Mouse (Mus musculus) embryonic facial prominence, embryonic 13.5 days (tissue): ENCODE results near the gene Ppdpf. TPM values are rescaled to one million over a fixed set of nuclear protein-coding genes. Genes with fewer than 3 reads are reported as not detected.

ENCODE experiments used
- ATAC-seq: fragments of 200-750 bp; cut with Nextera tagmentation; 2 replicates; pipeline ENCODE4 v1.8.0; 2017; ENCODE audit warnings: low read depth; ENCODE audit not compliant: insufficient number of reproducible peaks, insufficient read depth, low FRiP score, low TSS enrichment
- H3K27ac ChIP-seq: fragments of 300-500 bp; sonication (generic); 2 replicates; pipeline ENCODE4 v1.5.1; 2015; ENCODE audit warnings: moderate library complexity, mild to moderate bottlenecking, inconsistent platforms
- H3K27me3 ChIP-seq: fragments of 300-500 bp; sonication (generic); 2 replicates; pipeline ENCODE4 v1.6.1; 2015; ENCODE audit warnings: mild to moderate bottlenecking, inconsistent platforms
- H3K36me3 ChIP-seq: fragments of 300-500 bp; sonication (generic); 2 replicates; pipeline ENCODE4 v1.6.1; 2015; ENCODE audit warnings: mild to moderate bottlenecking, inconsistent platforms
- H3K4me1 ChIP-seq: fragments of 300-500 bp; sonication (generic); 2 replicates; pipeline ENCODE4 v1.6.1; 2015; ENCODE audit warnings: inconsistent platforms
- H3K4me2 ChIP-seq: fragments of 300-500 bp; sonication (generic); 2 replicates; pipeline ENCODE4 v1.6.1; 2015; ENCODE audit warnings: moderate library complexity, mild to moderate bottlenecking, inconsistent platforms
- H3K4me3 ChIP-seq: fragments of 300-500 bp; sonication (generic); 2 replicates; pipeline ENCODE4 v1.5.1; 2015; ENCODE audit warnings: mild to moderate bottlenecking, inconsistent platforms
- H3K9ac ChIP-seq: fragments of 300-500 bp; sonication (generic); 2 replicates; pipeline ENCODE4 v1.6.1; 2015; ENCODE audit warnings: mild to moderate bottlenecking, inconsistent platforms
- H3K9me3 ChIP-seq: fragments of 300-500 bp; sonication (generic); 2 replicates; pipeline ENCODE4 v1.6.1; 2016; ENCODE audit warnings: inconsistent platforms
- WGBS: fragments of 180-500 bp; shearing (Covaris S2); methylation state at CpG from one replicate; pipeline ENCODE4 v1.1.7; 2015; ENCODE audit warnings: mixed read lengths; 5-methylcytosine and 5-hydroxymethylcytosine counted together
- polyA plus RNA-seq: library from polyadenylated mRNA; unstranded; fragments of >200 nt; fragmentation: Nextera tagmentation; extraction: Ambion mirVana; gene quantifications from 2 replicates; pipeline ENCODE4 v1.2.1, GENCODE M21; 2015

The Ppdpf gene
- polyA plus RNA-seq, 1 experiment from 2014 or later, result 423 TPM

- Histone ChIP-seq H3K9ac (no peak overlapping the region), H3K4me3 (no peak overlapping the region), H3K4me1 (no peaks in the 10 kb centered on the region), H3K27ac (no peak overlapping the region), H3K4me2 (no peak overlapping the region), H3K27me3 (no peaks in the 10 kb centered on the region), H3K9me3 (no peaks in the 10 kb centered on the region), H3K36me3 (no peaks in the 10 kb centered on the region)
- WGBS, result 86% methylated on average over 4 of the region's 4 CpGs
- ATAC-seq, result no peak
Measured at GRCm38 (mm10) chr2:181196628-181197300, 9.7 kb downstream of the Ppdpf start.

- WGBS, result 71% methylated on average over 3 of the region's 3 CpGs
- H3K4me1 ChIP-seq, result no peaks in the 10 kb centered on the region
- H3K4me3 ChIP-seq, result no peak overlapping the region
- H3K36me3 ChIP-seq, result no peaks in the 10 kb centered on the region
- H3K27me3 ChIP-seq, result no peaks in the 10 kb centered on the region
- no peak overlapping the region for H3K27ac ChIP-seq
- H3K9me3 ChIP-seq, result no peaks in the 10 kb centered on the region
- no peak overlapping the region for H3K4me2 ChIP-seq
- ATAC-seq, result no peak
- H3K9ac ChIP-seq, result no peak overlapping the region
Measured at GRCm38 (mm10) chr2:181201606-181202005, 14.6 kb downstream of the Ppdpf start.

- no peaks in the 10 kb centered on the region for H3K4me1 ChIP-seq
- no peak within 1 kb of the TSS for H3K4me2 ChIP-seq
- ATAC-seq, result no peak
- H3K9ac ChIP-seq, result no peak within 1 kb of the TSS
- no peak within 1 kb of the TSS for H3K27ac ChIP-seq
- H3K4me3 ChIP-seq, result no peak within 1 kb of the TSS
- no peaks in the 10 kb centered on the region for H3K9me3 ChIP-seq
- 87% methylated on average over 3 of the region's 3 CpGs for WGBS
- no peaks in the 10 kb centered on the region for H3K36me3 ChIP-seq
- no peaks in the 10 kb centered on the region for H3K27me3 ChIP-seq
Measured at GRCm38 (mm10) chr2:181202422-181202821, 15.4 kb downstream of the Ppdpf start, which contains the start of gene Ptk6. Gene Ptk6 (minus strand): TSS chr2:181202789.

- H3K27ac ChIP-seq, result no peak overlapping the region
- no peak for ATAC-seq
- H3K36me3 ChIP-seq, result no peaks in the 10 kb centered on the region
- no peaks in the 10 kb centered on the region for H3K27me3 ChIP-seq
- H3K9ac ChIP-seq, result no peak overlapping the region
- WGBS, result 77% methylated on average over 6 of the region's 6 CpGs
- H3K9me3 ChIP-seq, result no peaks in the 10 kb centered on the region
- H3K4me2 ChIP-seq, result no peak overlapping the region
- no peaks in the 10 kb centered on the region for H3K4me1 ChIP-seq
- H3K4me3 ChIP-seq, result no peak overlapping the region
Measured at GRCm38 (mm10) chr2:181202886-181203285, 15.8 kb downstream of the Ppdpf start.

GRCm38 (mm10) chr2:181205678-181206077 lies 18.6 kb downstream of the Ppdpf start:
- Histone ChIP-seq H3K27me3 (0 out of 2 replicates have a peak, but pooled peaks cover 5% of the 10 kb centered on the region), H3K36me3 (no peaks in the 10 kb centered on the region), H3K27ac (no peak overlapping the region), H3K4me3 (no peak overlapping the region), H3K9me3 (no peaks in the 10 kb centered on the region), H3K4me2 (no peak overlapping the region), H3K9ac (no peak overlapping the region), H3K4me1 (no peaks in the 10 kb centered on the region)
- 87% methylated on average over 5 of the region's 5 CpGs for WGBS
- no peak for ATAC-seq

- Histone ChIP-seq H3K4me3 (no peak overlapping the region), H3K36me3 (no peaks in the 10 kb centered on the region), H3K4me2 (no peak overlapping the region), H3K9ac (no peak overlapping the region), H3K27me3 (peaks cover 7% of the 10 kb centered on the region), H3K9me3 (no peaks in the 10 kb centered on the region), H3K4me1 (no peaks in the 10 kb centered on the region), H3K27ac (no peak overlapping the region)
- WGBS, result 87% methylated on average over 9 of the region's 9 CpGs
- no peak for ATAC-seq
Measured at GRCm38 (mm10) chr2:181206118-181206517, 19.1 kb downstream of the Ppdpf start.

- H3K9me3 ChIP-seq, result no peaks in the 10 kb centered on the region
- H3K9ac ChIP-seq, result 0 out of 2 replicates have a peak overlapping the region, but pooled peaks have one; percentile 32
- peak overlapping the region; percentile 58 for H3K4me2 ChIP-seq
- H3K27ac ChIP-seq, result no peak overlapping the region
- no peaks in the 10 kb centered on the region for H3K36me3 ChIP-seq
- 2% methylated on average over 34 of the region's 34 CpGs for WGBS
- H3K27me3 ChIP-seq, result peaks cover 47% of the 10 kb centered on the region
- no peak for ATAC-seq
- H3K4me3 ChIP-seq, result peak overlapping the region; percentile 33
- H3K4me1 ChIP-seq, result peaks cover 12% of the 10 kb centered on the region
Measured at GRCm38 (mm10) chr2:181212389-181213020, 25.5 kb downstream of the Ppdpf start.

- Histone ChIP-seq H3K36me3 (no peaks in the 10 kb centered on the region), H3K27ac (no peak within 1 kb of the TSS), H3K9me3 (no peaks in the 10 kb centered on the region), H3K9ac (0 out of 2 replicates have a peak within 1 kb of the TSS, but pooled peaks have one; percentile 32), H3K4me3 (peak within 1 kb of the TSS; percentile 33), H3K4me1 (peaks cover 12% of the 10 kb centered on the region), H3K4me2 (peak within 1 kb of the TSS; percentile 58), H3K27me3 (peaks cover 47% of the 10 kb centered on the region)
- 1% methylated on average over 17 of the region's 17 CpGs for WGBS
- no peak for ATAC-seq
Measured at GRCm38 (mm10) chr2:181213021-181213445, 26.0 kb downstream of the Ppdpf start, which contains the start of gene Srms. Gene Srms (minus strand): TSS chr2:181213185.

GRCm38 (mm10) chr2:181216037-181216436 lies 29.0 kb downstream of the Ppdpf start:
- H3K9ac ChIP-seq, result no peak overlapping the region
- H3K4me1 ChIP-seq, result peaks cover 28% of the 10 kb centered on the region
- 87% methylated on average over 6 of the region's 6 CpGs for WGBS
- H3K4me2 ChIP-seq, result no peak overlapping the region
- H3K27me3 ChIP-seq, result peaks cover 44% of the 10 kb centered on the region
- no peak overlapping the region for H3K27ac ChIP-seq
- no peak overlapping the region for H3K4me3 ChIP-seq
- no peaks in the 10 kb centered on the region for H3K36me3 ChIP-seq
- H3K9me3 ChIP-seq, result no peaks in the 10 kb centered on the region
- no peak for ATAC-seq

GRCm38 (mm10) chr2:181218881-181219485 lies 31.9 kb downstream of the Ppdpf start:
- peak overlapping the region; percentile 30; the same call in 1 of the 2 replicates for H3K4me3 ChIP-seq

GRCm38 (mm10) chr2:181219538-181220216 lies 32.6 kb downstream of the Ppdpf start, which contains the start of gene Fndc11:
Gene Fndc11 (plus strand): TSS chr2:181220013.
- 0 out of 2 replicates have a peak, but pooled peaks cover 8% of the 10 kb centered on the region for H3K27me3 ChIP-seq
- WGBS, result 2% methylated on average over 25 of the region's 25 CpGs
- H3K27ac ChIP-seq, result peak within 1 kb of the TSS; percentile 18; the same call in 1 of the 2 replicates
- peak; percentile 80 for ATAC-seq
- H3K4me1 ChIP-seq, result peaks cover 16% of the 10 kb centered on the region
- no peaks in the 10 kb centered on the region for H3K36me3 ChIP-seq
- peak within 1 kb of the TSS; percentile 30 for H3K4me3 ChIP-seq
- peak within 1 kb of the TSS; percentile 41 for H3K9ac ChIP-seq
- peak within 1 kb of the TSS; percentile 61 for H3K4me2 ChIP-seq
- H3K9me3 ChIP-seq, result no peaks in the 10 kb centered on the region

More at GRCm38 (mm10) chr2:181218881-181219485, 31.9 kb downstream of the Ppdpf start:
- no peaks in the 10 kb centered on the region for H3K36me3 ChIP-seq
- no peak for ATAC-seq
- H3K27me3 ChIP-seq, result peaks cover 15% of the 10 kb centered on the region
- H3K4me1 ChIP-seq, result peaks cover 16% of the 10 kb centered on the region
- no peak overlapping the region for H3K9ac ChIP-seq
- H3K4me2 ChIP-seq, result 0 out of 2 replicates have a peak overlapping the region, but pooled peaks have one; percentile 61
- H3K9me3 ChIP-seq, result no peaks in the 10 kb centered on the region
- 59% methylated on average over 5 of the region's 5 CpGs for WGBS
- H3K27ac ChIP-seq, result peak overlapping the region; percentile 18; the same call in 1 of the 2 replicates
